Mouse (Mus musculus) small intestine, adult 2 months (tissue): Measurements from ENCODE around the gene Rrp1b. TPM values are rescaled to one million over a fixed set of nuclear protein-coding genes. Genes with fewer than 3 reads are reported as not detected.
"Not testable (repeated sequence)": the region's sequence is repeated elsewhere in the genome, so short reads cannot be mapped to it uniquely, and the experiment has no call there.

Experiments used
- H3K27ac ChIP-seq: fragments of 200-500 bp; 2 replicates; pipeline ENCODE4 v1.5.1; 2012; ENCODE audit warnings: low read depth, low read length, control low read depth, inconsistent platforms; ENCODE audit not compliant: insufficient read depth
- H3K27me3 ChIP-seq: fragments of 200-500 bp; 2 replicates; pipeline ENCODE4 v1.6.1; 2012; ENCODE audit warnings: mild to moderate bottlenecking, moderate library complexity, low read length, inconsistent platforms; ENCODE audit not compliant: control insufficient read depth, insufficient read depth
- H3K36me3 ChIP-seq: fragments of 200-500 bp; 2 replicates; pipeline ENCODE4 v1.6.1; 2012; ENCODE audit warnings: mild to moderate bottlenecking, low read length, control low read depth, inconsistent platforms; ENCODE audit not compliant: control insufficient read depth, insufficient read depth
- H3K4me1 ChIP-seq: fragments of 200-500 bp; 2 replicates; pipeline ENCODE4 v1.6.1; 2012; ENCODE audit warnings: low read length, inconsistent platforms, mixed read lengths; ENCODE audit not compliant: control insufficient read depth, insufficient read depth, insufficient read length
- H3K4me3 ChIP-seq: fragments of 200-500 bp; 2 replicates; pipeline ENCODE4 v1.5.1; 2012; ENCODE audit warnings: low read depth, mild to moderate bottlenecking, control low read depth, inconsistent platforms, low read length, moderate library complexity
- CTCF ChIP-seq: fragments of 200-500 bp; IDR thresholded peaks from 2 replicates; pipeline ENCODE4 v1.5.1; 2012; ENCODE audit warnings: low read depth, mild to moderate bottlenecking, control low read depth, inconsistent platforms, low read length, moderate library complexity, mixed read lengths; ENCODE audit not compliant: insufficient replicate concordance, insufficient read length; ENCODE audit errors: extremely low read depth
- POLR2A ChIP-seq: fragments of 200-500 bp; IDR thresholded peaks from 2 replicates; pipeline ENCODE4 v1.6.1; 2012; ENCODE audit warnings: low read depth, mild to moderate bottlenecking, control low read depth, inconsistent platforms, low read length, moderate library complexity
- WGBS: fragments of 180-500 bp; shearing (Covaris S2); methylation state at CpG from one replicate; pipeline ENCODE4 v1.1.7; 2018; 5-methylcytosine and 5-hydroxymethylcytosine counted together
- polyA plus RNA-seq: library from polyadenylated mRNA; depleted of rRNA; stranded (reverse); fragments of >200 nt; gene quantifications from 2 replicates; pipeline ENCODE4 v1.2.3, GENCODE M21; 2012

Rrp1b gene
- polyA plus RNA-seq, 1 experiment, result 2.7 TPM

- WGBS, result 90% methylated on average over 2 of the region's 2 CpGs
Measured at GRCm38 (mm10) chr17:32083351-32083750, 47.5 kb downstream of the Rrp1b start.

GRCm38 (mm10) chr17:32087069-32087468, 51.2 kb downstream of the Rrp1b start:
- no peak overlapping the region for H3K4me3 ChIP-seq
- no peaks in the 10 kb centered on the region for H3K27me3 ChIP-seq
- H3K4me1 ChIP-seq, result peaks cover 8% of the 10 kb centered on the region
- 97% methylated on average over 2 of the region's 2 CpGs for WGBS
- H3K27ac ChIP-seq, result no peak overlapping the region
- no peaks in the 10 kb centered on the region for H3K36me3 ChIP-seq
- no peak for TF ChIP-seq POLR2A
- TF ChIP-seq CTCF, result no peak

More at GRCm38 (mm10) chr17:32083351-32083750, 47.5 kb downstream of the Rrp1b start:
- Histone ChIP-seq H3K4me1 (no peaks in the 10 kb centered on the region), H3K36me3 (no peaks in the 10 kb centered on the region), H3K4me3 (no peak overlapping the region), H3K27ac (no peak overlapping the region), H3K27me3 (no peaks in the 10 kb centered on the region)
- no peak for TF ChIP-seq CTCF
- no peak for TF ChIP-seq POLR2A

GRCm38 (mm10) chr17:32091032-32091363, 55.1 kb downstream of the Rrp1b start:
- Histone ChIP-seq H3K4me1 (peaks cover 10% of the 10 kb centered on the region), H3K36me3 (no peaks in the 10 kb centered on the region), H3K27me3 (no peaks in the 10 kb centered on the region), H3K4me3 (peak overlapping the region; percentile 48), H3K27ac (no peak overlapping the region)
- 29% methylated on average over 1 of the region's 1 CpGs for WGBS
- TF ChIP-seq CTCF (no peak), POLR2A (no peak)

- WGBS, result 2% methylated on average over 16 of the region's 16 CpGs
- H3K36me3 ChIP-seq, H3K27ac ChIP-seq, H3K27me3 ChIP-seq: not testable (repeated sequence)
- peaks cover 10% of the 10 kb centered on the region for H3K4me1 ChIP-seq
- peak overlapping the region; percentile 48 for H3K4me3 ChIP-seq
Measured at GRCm38 (mm10) chr17:32091364-32092240, 55.7 kb downstream of the Rrp1b start.

- WGBS, result 91% methylated on average over 1 of the region's 1 CpGs
Measured at GRCm38 (mm10) chr17:32092241-32092619, 56.3 kb downstream of the Rrp1b start.

GRCm38 (mm10) chr17:32092895-32093294, 57.0 kb downstream of the Rrp1b start:
- H3K4me1 ChIP-seq, result peaks cover 13% of the 10 kb centered on the region
- H3K4me3 ChIP-seq, result no peak overlapping the region
- no peak overlapping the region for H3K27ac ChIP-seq
- H3K36me3 ChIP-seq, result no peaks in the 10 kb centered on the region
- TF ChIP-seq CTCF, result peak; percentile 21; the same call in 1 of the 2 replicates
- TF ChIP-seq POLR2A, result no peak
- H3K27me3 ChIP-seq, result no peaks in the 10 kb centered on the region
- WGBS, result 87% methylated on average over 5 of the region's 5 CpGs

More at GRCm38 (mm10) chr17:32092241-32092619, 56.3 kb downstream of the Rrp1b start:
- Histone ChIP-seq H3K27ac (no peak overlapping the region), H3K27me3 (no peaks in the 10 kb centered on the region), H3K4me1 (peaks cover 10% of the 10 kb centered on the region), H3K4me3 (no peak overlapping the region), H3K36me3 (no peaks in the 10 kb centered on the region)
- TF ChIP-seq POLR2A (no peak), CTCF (no peak)

GRCm38 (mm10) chr17:32097676-32098075, 61.8 kb downstream of the Rrp1b start:
- Histone ChIP-seq H3K4me1 (peaks cover 24% of the 10 kb centered on the region), H3K36me3 (no peaks in the 10 kb centered on the region), H3K27me3 (no peaks in the 10 kb centered on the region), H3K4me3 (no peak overlapping the region), H3K27ac (no peak overlapping the region)
- WGBS, result 72% methylated on average over 1 of the region's 1 CpGs
- no peak for TF ChIP-seq POLR2A
- TF ChIP-seq CTCF, result no peak

- WGBS, result 59% methylated on average over 6 of the region's 6 CpGs
- peaks cover 24% of the 10 kb centered on the region for H3K4me1 ChIP-seq
- not testable (repeated sequence) for H3K4me3 ChIP-seq, H3K36me3 ChIP-seq, H3K27me3 ChIP-seq, H3K27ac ChIP-seq
Measured at GRCm38 (mm10) chr17:32098905-32099304, 63.0 kb downstream of the Rrp1b start.
